ENCODE assay signal across 12 mouse cellular contexts in genomic region chr6:135200122-135200957, GRCm38 (mm10). TPM values are rescaled to one million over a fixed set of nuclear protein-coding genes. Genes with fewer than 3 reads are reported as not detected.
DNase-seq lines count a peak whose midpoint lies in the region; ATAC-seq and TF ChIP-seq lines count a peak whose summit lies in the region.
"Had no signal": no experiment of that assay in that cellular context is flagged by ENCODE, and none has a peak within 500 bp of the region (broad histone marks: within the 10 kb centered on the region; RNA-seq: fewer than 3 reads in every experiment).

No protein-coding gene starts in this region.

- TF ChIP-seq POLR2A in bone marrow, adult 2 months (IDR thresholded peaks at IDR 0.05; ENCODE audit: borderline replicate concordance, control insufficient read depth, low read depth, low read length) = no peak

- no peaks in the 10 kb centered on the region for H3K36me3 ChIP-seq in hindbrain, postnatal 0 days (ENCODE audit: insufficient read depth, low read length)
- H3K36me3 ChIP-seq in hindbrain, embryonic 11.5 days (ENCODE audit: control insufficient read depth, insufficient read depth, low read length) = no peaks in the 10 kb centered on the region
- H3K36me3 ChIP-seq in liver, embryonic 14.5 days (replicated peaks; ENCODE audit: control insufficient read depth, insufficient read depth, low read depth) = no peaks in the 10 kb centered on the region
- H3K36me3 ChIP-seq: neural tube, embryonic 12.5 days had no signal

- no peak overlapping the region for H3K9ac ChIP-seq in hindbrain, postnatal 0 days (replicated peaks; ENCODE audit: low read length)
- no peak overlapping the region for H3K9ac ChIP-seq in hindbrain, embryonic 11.5 days (ENCODE audit: low read depth, low read length)
- peak overlapping the region; percentile 93 for H3K9ac ChIP-seq in liver, embryonic 14.5 days (replicated peaks)
- H3K9ac ChIP-seq: neural tube, embryonic 12.5 days had no signal

- DNase-seq in hindbrain, postnatal 0 days (ENCODE audit: low spot score) = no peak
- DNase-seq in hindbrain, embryonic 11.5 days (ENCODE audit: low spot score) = no peak
- DNase-seq in kidney, adult 8-10 months = peak; percentile 30 to 73
- no peak for DNase-seq in liver, embryonic 14.5 days (ENCODE audit: low read depth in 3 of 3, low spot score in 3 of 3)
- DNase-seq in cerebellum, adult 8-10 months = no peak
- DNase-seq in cerebellum, adult 9-11 months = no peak
- no peak for DNase-seq in gastrocnemius, adult 18-20 months (ENCODE audit: low spot score)
- DNase-seq: cerebellum, adult 18-20 months; heart, postnatal 4 days had no signal

- H3K27me3 ChIP-seq in hindbrain, postnatal 0 days (ENCODE audit: insufficient read depth, low read length) = no peaks in the 10 kb centered on the region
- H3K27me3 ChIP-seq in hindbrain, embryonic 11.5 days (ENCODE audit: control insufficient read depth, insufficient read depth, low read length) = no peaks in the 10 kb centered on the region
- no peaks in the 10 kb centered on the region for H3K27me3 ChIP-seq in liver, embryonic 14.5 days (ENCODE audit: control insufficient read depth, insufficient read depth, low read length)
- H3K27me3 ChIP-seq: neural tube, embryonic 12.5 days had no signal

- H3K4me3 ChIP-seq in hindbrain, postnatal 0 days (ENCODE audit: low read length) = no peak overlapping the region
- no peak overlapping the region for H3K4me3 ChIP-seq in hindbrain, embryonic 11.5 days (ENCODE audit: low read depth, low read length)
- peak overlapping the region; percentile 24 for H3K4me3 ChIP-seq in bone marrow, adult 2 months (replicated peaks; ENCODE audit: control insufficient read depth, low read depth, low read length)
- H3K4me3 ChIP-seq in liver, embryonic 14.5 days (ENCODE audit: insufficient read depth in 1 of 2, low read depth in 2 of 2, low read length in 2 of 2) = peak overlapping the region; percentile 33 to 84
- H3K4me3 ChIP-seq: neural tube, embryonic 12.5 days had no signal

- H3K4me2 ChIP-seq in hindbrain, postnatal 0 days (ENCODE audit: low read depth, low read length) = peak overlapping the region; percentile 89
- H3K4me2 ChIP-seq in hindbrain, embryonic 11.5 days (replicated peaks; ENCODE audit: low read depth, low read length) = no peak overlapping the region
- H3K4me2 ChIP-seq in liver, embryonic 14.5 days (ENCODE audit: low read depth) = peak overlapping the region; percentile 84
- H3K4me2 ChIP-seq: neural tube, embryonic 12.5 days had no signal

- H3K27ac ChIP-seq in hindbrain, postnatal 0 days = no peak overlapping the region
- no peak overlapping the region for H3K27ac ChIP-seq in hindbrain, embryonic 11.5 days (ENCODE audit: low read depth, low read length)
- H3K27ac ChIP-seq in bone marrow, adult 2 months (ENCODE audit: control insufficient read depth, insufficient read depth, low read depth, low read length, poor library complexity) = no peak overlapping the region
- peak overlapping the region; percentile 94 for H3K27ac ChIP-seq in liver, embryonic 14.5 days
- H3K27ac ChIP-seq: macrophage; neural tube, embryonic 12.5 days had no signal

- peaks cover 6% of the 10 kb centered on the region; the same call in 1 of the 2 replicates for H3K4me1 ChIP-seq in hindbrain, postnatal 0 days (ENCODE audit: insufficient read depth, low read length)
- no peaks in the 10 kb centered on the region for H3K4me1 ChIP-seq in hindbrain, embryonic 11.5 days (replicated peaks; ENCODE audit: control insufficient read depth, insufficient read depth, low read length)
- no peaks in the 10 kb centered on the region for H3K4me1 ChIP-seq in bone marrow, adult 2 months (ENCODE audit: control insufficient read depth, insufficient read depth, low read length)
- peaks cover 35 to 45% of the 10 kb centered on the region in 2 experiments for H3K4me1 ChIP-seq in liver, embryonic 14.5 days (replicated peaks; ENCODE audit: control insufficient read depth in 2 of 2, insufficient read depth in 2 of 2, low read length in 1 of 2)

- no peak for TF ChIP-seq EP300 in liver, embryonic 14.5 days (IDR thresholded peaks at IDR 0.05; ENCODE audit: low read depth)

- WGBS in hindbrain, postnatal 0 days = 80% methylated on average over 16 of the region's 16 CpGs
- 89% methylated on average over 16 of the region's 16 CpGs for WGBS in hindbrain, embryonic 11.5 days
- WGBS in bone marrow, adult 2 months = 81% methylated on average over 16 of the region's 16 CpGs
- WGBS in liver, embryonic 14.5 days (ENCODE audit: insufficient replicate concordance) = 75% methylated on average over 16 of the region's 16 CpGs

- TF ChIP-seq CTCF in hindbrain, postnatal 0 days (IDR thresholded peaks at IDR 0.05; ENCODE audit: low read depth) = no peak
- no peak for TF ChIP-seq CTCF in bone marrow, adult 2 months (IDR thresholded peaks at IDR 0.05; ENCODE audit: control insufficient read depth, insufficient read depth, low read length)
- no peak for TF ChIP-seq CTCF in liver, embryonic 14.5 days (IDR thresholded peaks at IDR 0.05; ENCODE audit: low read depth)

- H3K9me3 ChIP-seq in hindbrain, postnatal 0 days (ENCODE audit: low read length) = no peaks in the 10 kb centered on the region
- no peaks in the 10 kb centered on the region for H3K9me3 ChIP-seq in hindbrain, embryonic 11.5 days (ENCODE audit: control insufficient read depth, low read length)
- H3K9me3 ChIP-seq in liver, embryonic 14.5 days (ENCODE audit: control insufficient read depth, low read length) = no peaks in the 10 kb centered on the region
- H3K9me3 ChIP-seq: neural tube, embryonic 12.5 days had no signal

- no peak for ATAC-seq in hindbrain, postnatal 0 days
- no peak for ATAC-seq in hindbrain, embryonic 11.5 days (ENCODE audit: low FRiP score)
- ATAC-seq in liver, embryonic 14.5 days (ENCODE audit: insufficient read depth) = no peak

RNA-seq across cellular contexts. Expression of gene Hebp1, which starts 2.5 kb away (rescaled TPM):
- total RNA-seq in hindbrain, postnatal 0 days (2014; rRNA removed) = 5.7 and 8.3 TPM in 2 replicates
- 10.3 and 13.2 TPM in 2 replicates for polyA plus RNA-seq in hindbrain, postnatal 0 days (2015; fragmentation: Nextera tagmentation; extraction: Ambion mirVana)
- 2.6 and 4.1 TPM in 2 replicates for polyA plus RNA-seq in hindbrain, embryonic 11.5 days (2014; fragmentation: Nextera tagmentation; extraction: Ambion mirVana)
- polyA plus RNA-seq in bone marrow, adult 2 months (2011; ENCODE audit: insufficient read depth, insufficient read length, low replicate concordance, missing spikeins) = 103 and 178 TPM in 2 replicates
- polyA plus RNA-seq in liver, embryonic 14.5 days (2012; rRNA removed) = 127 and 198 TPM in 2 replicates
- polyA plus RNA-seq in liver, embryonic 14.5 days (2014; fragmentation: Nextera tagmentation; extraction: Ambion mirVana) = 60.1 and 70.2 TPM in 2 replicates
- 1 to 10 TPM; 8.6 to 8.9 TPM for total RNA-seq in gastrocnemius, adult 18-20 months (2021)

RNA-seq across cellular contexts. Expression of gene Fam234b, which starts 2.6 kb away (rescaled TPM):
- total RNA-seq in hindbrain, postnatal 0 days (2014; rRNA removed) = 75.7 and 79.0 TPM in 2 replicates
- 86.6 and 92.0 TPM in 2 replicates for polyA plus RNA-seq in hindbrain, postnatal 0 days (2015; fragmentation: Nextera tagmentation; extraction: Ambion mirVana)
- polyA plus RNA-seq in hindbrain, embryonic 11.5 days (2014; fragmentation: Nextera tagmentation; extraction: Ambion mirVana) = 32.5 and 34.2 TPM in 2 replicates
- polyA plus RNA-seq in bone marrow, adult 2 months (2011; ENCODE audit: insufficient read depth, insufficient read length, low replicate concordance, missing spikeins) = 28.7 and 38.2 TPM in 2 replicates
- 18.7 and 19.1 TPM in 2 replicates for polyA plus RNA-seq in liver, embryonic 14.5 days (2012; rRNA removed)
- 27.8 and 34.9 TPM in 2 replicates for polyA plus RNA-seq in liver, embryonic 14.5 days (2014; fragmentation: Nextera tagmentation; extraction: Ambion mirVana)
- total RNA-seq in gastrocnemius, adult 18-20 months (2021) = 1 to 10 TPM; 2.3 to 6.1 TPM

RNA-seq across cellular contexts. Expression of gene Gsg1, which starts 53.8 kb away (rescaled TPM):
- total RNA-seq in hindbrain, postnatal 0 days (2014; rRNA removed) = 1.1 TPM in 1 of 2 replicates, not detected in the other
- 0.18 and 0.31 TPM in 2 replicates for polyA plus RNA-seq in hindbrain, postnatal 0 days (2015; fragmentation: Nextera tagmentation; extraction: Ambion mirVana)
- 0.32 and 0.66 TPM in 2 replicates for polyA plus RNA-seq in hindbrain, embryonic 11.5 days (2014; fragmentation: Nextera tagmentation; extraction: Ambion mirVana)
- polyA plus RNA-seq in bone marrow, adult 2 months (2011; ENCODE audit: insufficient read depth, insufficient read length, low replicate concordance, missing spikeins) = not detected in 2 replicates
- polyA plus RNA-seq in liver, embryonic 14.5 days (2012; rRNA removed) = 0.08 and 0.13 TPM in 2 replicates
- polyA plus RNA-seq in liver, embryonic 14.5 days (2014; fragmentation: Nextera tagmentation; extraction: Ambion mirVana) = not detected in 2 replicates
- total RNA-seq in gastrocnemius, adult 18-20 months (2021) = not detected

Comparison
In these comparisons a context has a peak if more than half of its experiments do, and no peak if none do; other contexts are left out.
1. DNase-seq: peak in kidney, adult 8-10 months (2 of 2); none in hindbrain, postnatal 0 days (single experiment), hindbrain, embryonic 11.5 days (single experiment), liver, embryonic 14.5 days (0 of 3), cerebellum, adult 8-10 months (single experiment), cerebellum, adult 9-11 months (single experiment) and gastrocnemius, adult 18-20 months (single experiment).
2. H3K4me3 ChIP-seq: peak in bone marrow, adult 2 months (single experiment) and liver, embryonic 14.5 days (2 of 2); none in hindbrain, postnatal 0 days (single experiment) and hindbrain, embryonic 11.5 days (single experiment).